Mouse (Mus musculus) G1E (cell line): ENCODE measurements around the gene Rasgef1b. TPM values are rescaled to one million over a fixed set of nuclear protein-coding genes. Genes with fewer than 3 reads are reported as not detected.

Source experiments
- ATAC-seq: 2 replicates; pipeline ENCODE4 v1.8.0; 2016; ENCODE audit warnings: mild to moderate bottlenecking; ENCODE audit not compliant: insufficient number of reproducible peaks, poor library complexity, low FRiP score, severe bottlenecking; ENCODE audit errors: extremely low read depth
- DNase-seq: peaks from one replicate; pipeline ENCODE4 v3.0.0; 2012; ENCODE audit warnings: low spot score
- H3K27me3 ChIP-seq: 2 replicates; pipeline ENCODE4 v1.6.1; 2012; ENCODE audit warnings: mild to moderate bottlenecking, low read length, inconsistent platforms; ENCODE audit not compliant: insufficient read depth
- H3K36me3 ChIP-seq: replicated peaks from 2 replicates; pipeline ENCODE3; 2012; ENCODE audit warnings: mild to moderate bottlenecking, inconsistent platforms
- H3K4me1 ChIP-seq: 2 replicates; pipeline ENCODE4 v1.6.1; 2012; ENCODE audit warnings: low read depth, low read length, inconsistent platforms, mixed read lengths; ENCODE audit not compliant: insufficient read depth
- H3K4me3 ChIP-seq: 2 replicates; pipeline ENCODE4 v1.5.1; 2012; ENCODE audit warnings: low read depth, mild to moderate bottlenecking, inconsistent platforms, low read length, moderate library complexity, mixed read lengths
- H3K9me3 ChIP-seq: replicated peaks from 2 replicates; pipeline ENCODE4 v1.6.1; 2012; ENCODE audit warnings: inconsistent platforms
- CTCF ChIP-seq: IDR thresholded peaks from 2 replicates; pipeline ENCODE4 v1.5.1; 2012; ENCODE audit warnings: low read depth, low read length, inconsistent platforms, mixed read lengths
- GATA1 ChIP-seq: IDR thresholded peaks from 2 replicates; pipeline ENCODE4 v1.6.1; 2012; ENCODE audit warnings: borderline replicate concordance, low read length, inconsistent platforms, mixed read lengths
- GATA2 ChIP-seq: IDR thresholded peaks from 2 replicates; pipeline ENCODE4 v1.6.1; 2012; ENCODE audit warnings: low read depth, low read length, inconsistent platforms, borderline replicate concordance
- POLR2AphosphoS5 ChIP-seq: IDR thresholded peaks from 2 replicates; pipeline ENCODE4 v1.6.1; 2012; ENCODE audit warnings: low read depth, low read length, inconsistent platforms; ENCODE audit not compliant: insufficient replicate concordance
- TAL1 ChIP-seq: conservative IDR thresholded peaks from 2 replicates; pipeline ENCODE4 v1.6.1; 2012; ENCODE audit warnings: low read depth, low read length, inconsistent platforms, mixed read lengths
- polyA plus RNA-seq: library from polyadenylated mRNA; stranded (reverse); fragments of >175 nt; gene quantifications from 2 replicates; pipeline ENCODE4 v1.2.3, GENCODE M21; 2012
- total RNA-seq, 2 experiments: library from RNA; stranded (forward) in 1 of 2; stranded (reverse) in 1 of 2; fragments of 200-1000 nt in 1 of 2; fragments of >200 nt in 1 of 2; fragmentation: Nextera tagmentation in 1 of 2; gene quantifications; 2 replicates each; pipeline ENCODE4 v1.2.3; 2014 to 2017

Gene Rasgef1b
- not detected in 2 replicates for total RNA-seq (2014; fragmentation: Nextera tagmentation)
- 0.12 and 0.38 TPM in 2 replicates for total RNA-seq (2017)
- not detected in 2 replicates for polyA plus RNA-seq

DNA sequence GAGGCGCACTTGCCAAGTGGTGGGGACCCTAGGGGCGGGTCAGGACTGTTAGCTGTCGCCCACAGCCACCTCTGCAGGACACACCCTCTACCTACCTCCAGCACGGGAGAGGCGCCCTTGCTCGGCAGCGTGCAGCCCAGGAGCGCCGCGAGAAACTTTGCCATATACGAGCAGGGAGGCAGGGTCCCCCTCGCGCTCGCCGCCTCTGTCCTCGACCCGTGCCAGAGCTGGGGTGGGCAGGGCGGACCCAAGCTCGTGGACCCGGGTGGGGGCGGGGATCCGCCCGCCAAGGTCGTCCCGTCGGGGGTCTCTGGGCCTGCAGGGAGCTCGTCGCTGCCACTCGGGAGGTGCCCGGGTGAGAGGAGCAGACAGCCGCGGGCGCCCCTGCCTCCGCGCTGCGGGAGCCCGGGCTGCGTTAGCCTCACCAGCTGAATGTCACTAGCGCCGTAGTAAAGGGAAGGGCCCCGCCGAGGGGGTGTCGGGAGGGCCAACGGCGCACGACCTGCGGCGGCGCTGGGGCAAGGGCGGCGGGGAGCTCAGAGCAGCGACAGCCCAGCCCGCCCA is at the start of gene Rasgef1b:
TSS of gene Rasgef1b (minus strand) at position 417 of the 564 bp plus-strand sequence.
- ATAC-seq (no peak), DNase-seq (no peak)
- H3K4me1 ChIP-seq, result no peaks in the 10 kb centered on the region
- no peaks in the 10 kb centered on the region for H3K36me3 ChIP-seq
- no peak for TF ChIP-seq GATA2
- no peak for TF ChIP-seq TAL1
- no peak for TF ChIP-seq POLR2AphosphoS5
- no peak for TF ChIP-seq GATA1
- TF ChIP-seq CTCF, result no peak
- no peaks in the 10 kb centered on the region for H3K27me3 ChIP-seq
- no peak within 1 kb of the TSS; the same call in 1 of the 2 replicates for H3K4me3 ChIP-seq
- peaks cover 69% of the 10 kb centered on the region for H3K9me3 ChIP-seq

GRCm38 (mm10) chr5:99775342-99775741 is 46.5 kb upstream of the Rasgef1b start:
- H3K4me3 ChIP-seq, result no peak overlapping the region
- TF ChIP-seq GATA2 (no peak), TAL1 (no peak), CTCF (no peak), GATA1 (no peak), POLR2AphosphoS5 (no peak)
- peaks cover 64% of the 10 kb centered on the region for H3K9me3 ChIP-seq
- ATAC-seq (no peak), DNase-seq (no peak)
- H3K36me3 ChIP-seq, result no peaks in the 10 kb centered on the region
- H3K4me1 ChIP-seq, result no peaks in the 10 kb centered on the region
- no peaks in the 10 kb centered on the region for H3K27me3 ChIP-seq

GRCm38 (mm10) chr5:99773265-99773664 is 44.4 kb upstream of the Rasgef1b start:
- no peak for ATAC-seq

GRCm38 (mm10) chr5:99764246-99764645 is 35.4 kb upstream of the Rasgef1b start:
- no peaks in the 10 kb centered on the region for H3K36me3 ChIP-seq
- no peak for TF ChIP-seq CTCF
- no peak for TF ChIP-seq GATA2
- no peak for TF ChIP-seq GATA1
- TF ChIP-seq TAL1, result no peak
- TF ChIP-seq POLR2AphosphoS5, result no peak
- H3K9me3 ChIP-seq, result peaks cover 55% of the 10 kb centered on the region
- no peak overlapping the region for H3K4me3 ChIP-seq
- ATAC-seq, result no peak
- no peak for DNase-seq
- no peaks in the 10 kb centered on the region for H3K4me1 ChIP-seq
- no peaks in the 10 kb centered on the region for H3K27me3 ChIP-seq

More at GRCm38 (mm10) chr5:99773265-99773664, 44.4 kb upstream of the Rasgef1b start:
- no peak for DNase-seq
- H3K4me1 ChIP-seq, result no peaks in the 10 kb centered on the region
- no peak overlapping the region for H3K4me3 ChIP-seq
- H3K36me3 ChIP-seq, result no peaks in the 10 kb centered on the region
- H3K9me3 ChIP-seq, result peaks cover 64% of the 10 kb centered on the region
- H3K27me3 ChIP-seq, result no peaks in the 10 kb centered on the region
- no peak for TF ChIP-seq GATA2
- TF ChIP-seq TAL1, result no peak
- TF ChIP-seq POLR2AphosphoS5, result no peak
- TF ChIP-seq GATA1, result no peak
- TF ChIP-seq CTCF, result no peak

GRCm38 (mm10) chr5:99758859-99759258 is 30.0 kb upstream of the Rasgef1b start:
- Histone ChIP-seq H3K4me1 (no peaks in the 10 kb centered on the region), H3K27me3 (no peaks in the 10 kb centered on the region), H3K36me3 (no peaks in the 10 kb centered on the region), H3K4me3 (no peak overlapping the region), H3K9me3 (peaks cover 44% of the 10 kb centered on the region)
- DNase-seq (no peak), ATAC-seq (no peak)
- TF ChIP-seq GATA1 (no peak), GATA2 (no peak), TAL1 (no peak), CTCF (no peak), POLR2AphosphoS5 (no peak)

GRCm38 (mm10) chr5:99753843-99754242 is 25.0 kb upstream of the Rasgef1b start:
- TF ChIP-seq GATA2 (no peak), GATA1 (no peak), POLR2AphosphoS5 (no peak), CTCF (no peak), TAL1 (no peak)
- H3K4me3 ChIP-seq, result no peak overlapping the region
- no peaks in the 10 kb centered on the region for H3K27me3 ChIP-seq
- H3K36me3 ChIP-seq, result no peaks in the 10 kb centered on the region
- H3K9me3 ChIP-seq, result peaks cover 39% of the 10 kb centered on the region
- no peak for ATAC-seq
- no peaks in the 10 kb centered on the region for H3K4me1 ChIP-seq
- no peak for DNase-seq
